Mouse (Mus musculus) T-helper 17 cell (primary cell): ENCODE data around the gene Cys1.
"Not testable (repeated sequence)": the region's sequence is repeated elsewhere in the genome, so short reads cannot be mapped to it uniquely, and the experiment has no call there.

Experiments used
- in situ Hi-C, 2 experiments: fragments of 300-600 bp; cut with MboI, MseI; formaldehyde crosslinking; loops; 1 replicate in 1 of 2; 2 replicates in 1 of 2; pipeline ENCODE4 v1.15.1; 2025; ENCODE audit warnings: high pct_unique_total_duplicates in 2 of 2

The Cys1 gene

DNA sequence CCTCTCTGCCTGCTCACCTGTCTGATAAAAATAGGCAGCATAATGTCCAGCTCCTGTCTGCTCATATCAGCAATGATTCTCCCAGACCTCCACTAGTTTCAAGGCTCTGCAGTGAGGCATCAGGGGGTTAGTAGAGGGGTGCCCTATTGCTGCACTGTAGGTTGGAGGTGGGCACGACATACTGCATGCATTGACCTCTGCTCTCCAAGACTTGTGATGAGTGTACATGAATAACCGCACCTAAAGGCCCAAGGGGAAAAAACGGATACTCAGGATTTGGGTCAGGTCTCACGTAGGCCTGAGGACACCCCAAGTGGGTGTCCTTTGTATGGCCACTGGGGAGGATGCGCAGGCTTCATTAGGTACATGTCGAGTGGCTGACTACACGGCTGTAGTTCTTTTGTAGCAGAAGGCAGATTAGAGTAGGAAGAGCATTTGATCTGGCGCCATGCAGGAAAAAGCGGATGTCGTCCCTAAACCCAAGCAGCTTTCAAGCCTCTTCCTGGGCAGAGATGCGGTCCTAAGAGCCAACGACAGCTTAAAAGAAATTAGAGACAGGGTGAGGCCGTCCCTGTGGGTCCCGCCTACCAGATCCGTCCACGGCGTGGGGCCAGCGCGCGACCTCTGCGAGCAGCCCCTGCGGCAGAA, 31.1 kb downstream of the Cys1 start:
- in situ Hi-C loops: loop anchor here in 1 of 2 experiments (5.0 kb wide), 1 partner anchor 52 kb away; no protein-coding TSS in a partner anchor

DNA sequence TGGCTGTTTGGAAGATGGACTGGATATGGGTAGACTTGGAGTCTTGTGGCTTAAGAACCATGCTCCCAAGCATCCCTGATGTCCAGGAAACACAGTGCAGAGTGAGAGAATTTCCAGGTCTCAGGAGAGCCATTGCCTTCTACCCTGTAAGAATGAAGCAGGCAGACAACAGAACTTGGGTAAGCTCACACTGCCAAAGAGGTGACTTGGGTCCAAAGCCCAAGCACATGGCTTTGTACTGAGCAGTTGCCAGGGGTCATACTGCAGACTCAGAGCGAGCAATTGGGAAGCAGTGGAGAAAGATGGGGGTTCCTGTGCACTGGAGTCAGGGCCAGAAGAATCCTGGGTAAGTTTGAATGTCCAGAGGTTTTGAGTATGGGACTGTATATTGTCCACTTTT, 33.5 kb downstream of the Cys1 start:
- in situ Hi-C loops: no loop called here

DNA sequence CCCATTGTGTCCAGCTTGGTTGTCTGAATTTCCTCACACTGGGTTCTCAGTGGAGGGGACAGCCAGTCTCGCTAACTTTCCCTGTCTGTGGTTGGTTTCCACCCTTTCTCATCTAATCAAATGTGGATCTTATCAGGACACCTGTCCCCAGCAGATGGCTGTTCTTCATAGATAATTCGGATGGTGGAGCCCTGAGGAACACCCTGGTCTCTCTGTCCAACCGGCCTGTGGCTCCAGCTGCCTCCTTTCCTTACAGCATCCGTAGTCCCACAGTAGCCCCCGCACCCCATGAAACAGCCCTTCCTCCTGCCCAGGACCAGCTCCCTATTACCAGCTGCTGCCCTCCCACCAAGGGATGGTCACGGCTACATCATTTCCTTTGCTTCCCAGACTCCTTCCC, 35.7 kb downstream of the Cys1 start:
- in situ Hi-C loops: no loop called here

DNA sequence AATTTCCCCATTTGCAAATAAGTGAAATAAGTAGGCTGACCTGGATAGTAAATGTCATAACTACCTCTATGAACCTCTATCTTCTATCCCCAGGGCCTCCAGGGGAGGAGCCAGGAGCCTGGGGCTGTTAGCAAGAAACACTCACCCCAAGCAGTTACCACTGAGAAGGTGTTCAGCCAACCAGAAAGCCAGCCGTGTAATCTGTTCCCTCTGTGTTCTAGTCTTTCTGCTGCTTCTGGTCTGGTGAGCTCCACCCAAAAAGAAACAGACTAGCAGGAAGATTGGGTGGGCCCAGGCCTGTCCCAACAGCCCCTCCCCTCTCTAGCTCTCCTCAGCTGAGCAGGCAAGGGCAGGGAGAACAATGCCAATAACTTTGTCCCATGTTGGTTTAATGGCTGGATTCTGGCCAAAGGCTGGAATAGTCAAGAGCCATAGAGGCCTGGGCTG, 37.5 kb downstream of the Cys1 start:
- in situ Hi-C loops: no loop called here

DNA sequence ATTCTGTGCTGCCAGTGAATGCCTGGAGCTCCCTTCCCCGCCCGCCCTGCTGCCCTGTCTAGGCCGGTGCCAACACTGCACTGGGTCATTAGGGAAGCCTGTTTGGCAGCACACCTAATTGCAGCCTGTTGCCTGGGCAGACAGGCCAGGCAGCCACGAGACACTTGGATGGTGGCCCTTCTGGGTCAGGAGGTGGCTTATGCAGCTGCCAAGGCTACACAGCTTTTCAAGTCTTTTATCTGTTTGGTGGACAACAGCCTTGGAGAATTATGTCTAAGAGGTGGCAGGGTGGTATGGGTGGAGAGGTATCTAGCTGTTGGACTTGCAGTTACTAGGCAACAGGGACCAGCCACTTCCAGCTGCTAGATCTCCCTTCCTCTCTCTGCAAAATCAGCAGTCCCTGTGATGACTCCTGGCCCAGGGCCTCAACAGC, 39.2 kb downstream of the Cys1 start:
- in situ Hi-C loops: no loop called here

DNA sequence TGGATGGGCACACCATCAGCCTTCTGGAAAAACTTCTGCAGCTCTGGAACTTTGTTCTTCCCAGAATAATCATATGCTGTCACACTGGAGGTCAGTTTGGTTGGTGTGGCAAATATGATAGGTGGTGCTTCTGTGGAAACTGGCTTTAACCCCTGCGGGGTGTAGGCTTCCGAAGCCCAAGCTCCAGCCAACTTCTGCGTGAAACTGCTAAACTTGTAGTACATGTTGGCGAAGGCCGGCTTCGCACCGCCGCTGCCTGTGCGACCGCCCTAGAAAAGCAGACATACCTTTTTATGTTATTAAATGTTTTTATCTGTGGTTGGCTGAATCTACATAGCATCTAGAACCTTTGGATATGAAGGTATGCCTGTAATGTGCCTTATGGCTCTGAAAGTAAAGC, 42.8 kb downstream of the Cys1 start:
- in situ Hi-C loops: not testable (repeated sequence)

DNA sequence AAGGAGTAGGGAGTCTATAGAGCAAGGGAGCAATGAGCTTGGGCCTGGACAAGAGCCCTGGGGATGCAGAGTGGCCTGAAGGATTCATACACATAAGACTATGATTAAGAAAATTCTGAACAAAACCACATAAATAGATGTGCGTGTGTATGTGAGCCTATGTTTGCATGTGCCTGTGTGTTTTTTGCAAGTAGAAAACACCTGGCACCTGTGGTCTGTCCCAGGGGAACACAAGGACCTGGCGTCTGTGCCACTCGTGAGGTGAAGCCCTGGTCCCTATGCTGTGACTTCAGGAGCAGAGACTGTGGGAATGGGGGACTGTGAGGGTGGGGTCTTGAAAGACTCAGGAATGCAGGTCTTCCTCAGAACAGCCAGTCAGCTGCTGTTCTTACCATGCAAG, 47.0 kb downstream of the Cys1 start:
- in situ Hi-C loops: no loop called here

DNA sequence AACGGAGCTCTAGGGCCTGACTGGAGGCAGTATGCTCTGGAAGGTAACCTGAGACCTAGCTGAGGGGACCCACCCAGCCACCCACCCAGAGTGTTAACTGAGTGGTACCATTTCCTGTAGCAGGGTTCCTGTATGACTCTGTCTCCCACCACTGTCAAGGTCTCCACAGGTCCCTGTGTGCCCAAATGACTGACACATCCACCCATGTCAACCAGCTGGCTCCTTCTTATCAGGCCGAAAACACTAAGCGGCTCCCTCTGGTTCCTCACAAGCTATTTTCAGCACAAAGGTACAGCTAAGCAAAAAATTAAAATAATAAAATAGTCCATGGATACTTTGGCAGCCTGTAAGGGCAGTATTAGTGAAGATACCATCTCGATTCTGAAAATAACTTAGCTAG, 47.4 kb downstream of the Cys1 start:
- in situ Hi-C loops: no loop called here

DNA sequence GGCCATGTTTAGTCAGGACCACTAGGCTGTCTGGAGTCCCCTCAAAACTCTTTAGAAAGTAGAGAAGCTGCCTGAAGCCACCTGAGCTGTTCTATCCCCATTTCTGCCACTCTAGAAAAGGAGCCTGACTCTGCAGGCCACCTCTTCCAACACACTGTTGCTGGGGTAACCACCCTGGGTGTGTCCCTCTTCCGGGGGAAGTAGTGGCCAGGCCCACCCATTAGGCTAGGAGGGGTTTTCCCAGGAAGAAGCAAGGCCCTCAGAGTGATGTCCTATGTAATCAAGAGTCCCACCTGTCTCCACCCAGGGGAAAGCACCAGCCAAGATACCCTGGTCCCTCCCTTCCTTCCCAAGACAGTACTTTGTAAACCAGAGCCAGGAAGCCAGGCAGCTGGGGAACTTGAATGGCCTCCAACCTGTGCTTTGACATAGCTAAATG, 47.8 kb downstream of the Cys1 start:
- in situ Hi-C loops: no loop called here

DNA sequence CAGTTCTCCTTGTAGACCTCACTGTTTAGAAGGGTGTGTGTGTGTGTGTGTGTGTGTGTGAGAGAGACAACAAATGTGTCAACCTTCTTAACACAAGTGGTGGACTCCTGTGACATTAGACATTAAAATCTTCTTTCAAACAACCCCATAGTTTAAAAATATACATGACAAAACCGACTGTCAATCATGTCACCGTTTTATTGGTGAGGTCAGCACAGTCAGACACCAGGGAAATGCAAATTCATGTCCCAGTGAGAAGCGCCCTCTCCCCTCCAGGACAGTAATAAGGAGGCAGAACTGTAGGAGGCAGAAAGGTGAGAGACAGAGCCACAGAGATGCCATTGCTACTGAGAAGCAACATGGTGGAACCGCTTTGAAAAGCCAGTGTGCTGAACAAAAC, 49.2 kb downstream of the Cys1 start:
- in situ Hi-C loops: no loop called here

DNA sequence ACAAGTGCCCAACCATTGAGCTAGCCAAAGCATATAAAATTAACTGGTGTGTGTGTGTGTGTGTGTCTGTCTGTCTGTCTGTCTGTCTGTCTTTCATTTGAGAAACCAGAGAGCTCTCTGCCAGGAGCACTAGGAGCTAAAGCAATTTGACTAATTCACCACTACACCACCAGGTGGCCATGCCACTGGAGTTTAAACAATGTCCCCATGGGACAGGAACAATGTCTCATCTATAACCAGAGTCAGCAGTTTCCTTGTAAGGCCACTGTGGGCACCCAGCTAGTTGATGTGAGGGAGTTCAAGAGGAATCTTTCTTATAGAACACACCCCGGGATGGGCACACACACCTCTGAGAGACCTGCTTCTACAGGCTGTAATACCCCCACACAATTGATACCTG, 51.4 kb downstream of the Cys1 start:
- in situ Hi-C loops: no loop called here

DNA sequence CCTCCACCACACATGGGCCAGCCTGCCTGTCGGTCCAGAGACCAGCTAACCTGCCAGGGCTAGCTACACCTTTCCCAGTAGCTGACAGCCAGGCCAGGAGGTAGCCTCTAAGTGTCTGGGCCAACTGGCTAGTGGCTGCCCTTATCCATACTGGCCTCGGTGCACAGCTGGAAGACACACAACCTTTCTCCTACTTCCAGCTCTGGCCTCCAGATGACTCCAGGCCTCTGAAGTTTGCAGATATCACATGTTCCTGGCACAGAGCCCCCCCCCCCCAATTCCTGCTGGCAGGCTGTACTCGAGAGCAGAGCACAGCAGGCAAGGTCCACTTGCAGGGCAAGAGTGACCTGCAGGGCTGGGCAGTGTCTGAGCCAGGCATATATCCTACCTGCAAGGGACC, 54.4 kb downstream of the Cys1 start:
- in situ Hi-C loops: no loop called here

DNA sequence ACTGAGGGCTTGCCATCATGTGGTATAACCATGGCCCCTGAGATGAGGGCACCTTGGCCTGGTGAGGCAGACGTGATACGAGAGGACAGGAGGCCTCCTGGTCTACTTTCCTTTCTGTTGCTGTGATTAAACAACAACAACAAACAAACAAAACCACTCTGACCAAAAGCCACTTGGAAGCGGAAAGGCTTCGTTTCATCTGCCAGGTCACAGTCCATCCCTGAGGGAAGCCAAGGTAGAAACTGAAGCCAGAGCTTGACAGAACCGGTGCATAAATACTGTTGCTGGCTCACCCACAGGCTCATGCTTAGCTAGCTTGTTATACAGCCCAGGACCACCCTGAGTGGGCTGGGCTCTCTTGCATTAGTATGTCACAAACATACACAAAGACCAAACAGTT, 55.2 kb downstream of the Cys1 start:
- in situ Hi-C loops: no loop called here

DNA sequence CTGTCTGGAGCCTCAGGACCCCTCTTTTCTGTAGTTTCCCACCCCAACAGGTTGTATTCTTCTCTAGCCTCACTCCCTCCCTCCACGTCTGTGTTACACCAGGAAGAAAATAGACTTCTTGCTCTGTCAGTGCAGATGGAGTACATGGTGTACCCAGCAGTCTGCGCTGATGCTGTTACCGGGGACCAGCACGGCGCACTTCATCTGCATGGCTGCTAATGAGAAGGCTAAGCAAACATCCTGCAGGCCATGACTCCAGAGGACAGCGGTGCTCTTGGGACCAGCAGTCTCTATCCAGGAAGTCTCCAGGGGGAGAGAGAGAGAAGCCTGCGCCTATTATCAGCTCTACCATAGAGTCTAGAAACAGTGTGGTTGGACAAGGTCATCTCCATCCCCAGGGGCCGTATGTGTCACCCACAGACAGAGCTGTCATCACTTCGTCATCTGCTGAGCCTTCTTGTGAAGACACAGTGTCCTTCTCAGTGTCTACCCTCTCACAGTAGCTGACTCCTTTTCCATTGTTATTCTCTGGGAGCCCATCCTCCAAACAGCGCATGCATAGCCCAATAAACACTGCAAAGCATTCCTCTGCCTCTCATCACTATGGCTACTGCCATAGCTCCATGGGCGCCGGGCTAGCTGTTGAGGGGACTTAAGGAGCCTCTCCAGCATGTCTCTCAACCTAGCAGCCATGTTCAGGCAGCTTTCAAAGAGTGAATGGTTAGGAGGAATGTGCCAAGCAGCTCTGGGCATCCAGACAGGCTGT, 57.9 kb downstream of the Cys1 start:
- in situ Hi-C loops: no loop called here

DNA sequence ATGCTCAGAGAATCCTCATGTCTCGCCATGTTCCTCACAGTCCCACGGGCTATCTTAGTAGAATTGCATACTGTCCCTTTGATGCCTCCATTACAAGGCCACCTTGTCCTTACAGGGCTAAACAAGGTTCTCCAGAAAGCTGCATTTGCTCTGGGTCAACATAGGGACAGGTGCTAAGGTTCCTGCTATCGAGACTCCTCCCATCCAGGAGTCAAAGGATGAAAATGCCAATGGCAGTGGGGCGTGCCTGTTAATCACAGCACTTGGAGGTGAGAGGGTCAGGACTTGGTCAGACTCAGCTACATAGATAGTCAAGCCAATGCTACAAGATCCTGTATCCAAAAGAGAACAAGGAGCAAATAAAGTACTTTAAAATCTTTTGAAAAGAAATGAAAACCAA, 62.2 kb downstream of the Cys1 start:
- in situ Hi-C loops: no loop called here
